Mouse (Mus musculus) gastrocnemius, adult 18-20 months (tissue): ENCODE measurements at regions not wholly inside any gene's neighbourhood (a gene's known extent, or its start where the extent isn't known, plus 50 kb on each side); places are given as distances from the start of the nearest gene placed in this dataset.

ENCODE experiments used
- DNase-seq: peaks from one replicate; pipeline ENCODE4 v3.0.0; 2021; ENCODE audit warnings: low spot score

DNA sequence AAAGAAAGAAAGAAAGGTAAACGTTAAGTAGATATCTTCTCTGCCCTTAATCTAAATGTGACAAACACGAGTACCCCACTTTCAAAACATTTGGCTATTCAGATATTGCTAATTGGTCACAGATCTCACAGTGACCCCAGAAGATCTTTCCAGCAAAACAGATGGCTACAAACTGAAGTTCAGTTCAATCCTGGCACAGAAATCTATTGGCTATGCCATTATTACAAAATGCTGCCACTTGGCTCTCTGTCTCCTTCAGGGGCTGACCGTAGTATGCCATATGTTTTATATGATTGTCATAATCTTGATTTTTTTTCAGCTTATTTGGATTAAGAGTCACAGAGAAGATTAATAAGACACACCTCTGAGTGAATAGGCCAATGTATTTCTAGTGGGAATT is 873.2 kb downstream of the Slc22a22 start:
- no peak for DNase-seq

DNA sequence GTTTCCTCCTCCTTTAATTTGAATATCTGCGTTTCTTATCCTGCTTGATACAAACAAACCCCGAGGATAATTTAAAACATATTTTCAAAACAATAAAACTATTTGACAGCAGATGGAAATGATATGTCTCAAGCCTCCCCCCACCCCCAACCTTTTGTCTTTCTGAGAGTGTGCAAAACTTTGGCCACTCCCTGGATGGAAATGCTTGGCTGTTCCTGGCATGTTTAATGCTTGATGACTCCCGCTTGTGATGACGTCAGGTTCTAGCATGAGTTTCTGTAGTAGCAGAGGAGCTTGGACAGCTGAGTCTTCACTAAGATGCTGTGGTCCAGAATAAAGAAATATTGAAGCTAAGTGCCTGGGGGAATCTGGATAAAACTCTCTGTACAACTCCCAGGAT is 884.8 kb downstream of the Slc22a22 start:
- no peak for DNase-seq

DNA sequence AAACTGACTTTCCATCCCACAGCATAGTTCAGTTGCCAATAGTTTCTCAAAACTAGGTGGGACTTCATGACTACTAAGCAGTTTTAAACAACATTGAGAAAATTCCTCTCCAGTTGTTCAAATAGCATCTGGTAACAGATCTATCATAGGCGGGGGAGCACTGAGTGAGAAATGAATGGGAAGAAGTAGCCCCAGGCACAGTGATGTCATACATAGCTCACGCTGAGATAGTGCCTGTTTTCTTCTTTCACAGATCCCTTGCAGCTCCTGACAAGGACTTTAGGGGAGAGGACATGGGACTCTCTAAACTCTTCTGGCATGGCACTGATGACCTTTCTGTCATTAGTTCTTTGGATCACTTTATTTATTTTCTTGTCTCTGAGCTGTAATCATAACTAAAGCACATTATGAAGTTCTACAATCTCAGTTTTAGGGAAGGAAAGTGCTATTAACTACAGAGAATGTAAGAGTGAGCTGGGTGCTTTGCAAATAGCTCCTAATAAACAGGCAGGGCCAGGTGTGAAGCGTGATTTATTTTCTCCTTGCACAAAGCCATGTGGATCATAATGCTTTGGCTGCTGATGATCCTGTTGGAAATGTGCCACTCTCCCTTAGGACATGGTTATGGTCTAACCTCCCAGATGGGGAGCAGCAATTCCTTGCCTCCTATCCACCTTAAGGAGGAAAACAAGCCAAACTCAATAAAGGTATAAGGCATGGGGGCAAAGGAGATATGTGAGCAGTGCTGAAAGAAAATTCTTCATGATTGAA is 896.5 kb downstream of the Slc22a22 start:
- no peak for DNase-seq

DNA sequence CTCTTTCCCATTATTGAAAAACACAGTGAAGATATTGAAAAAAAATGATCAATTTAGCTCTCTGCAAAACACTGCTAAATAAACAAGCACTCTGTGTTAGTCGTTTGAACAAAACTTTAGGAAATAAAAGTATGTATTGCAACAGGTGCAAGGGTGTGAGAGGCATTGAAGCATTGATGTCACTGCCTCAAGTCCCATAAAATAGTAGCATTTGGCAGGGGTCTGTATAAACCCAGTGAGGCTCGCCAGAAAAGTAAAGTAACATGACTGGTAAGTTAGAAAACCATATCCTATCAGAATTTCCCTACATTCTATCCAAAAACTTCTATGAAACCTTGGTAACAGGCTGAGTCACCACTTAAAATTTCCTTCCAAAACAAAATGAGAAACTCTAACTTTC is 914.2 kb downstream of the Slc22a22 start:
- DNase-seq: no peak

DNA sequence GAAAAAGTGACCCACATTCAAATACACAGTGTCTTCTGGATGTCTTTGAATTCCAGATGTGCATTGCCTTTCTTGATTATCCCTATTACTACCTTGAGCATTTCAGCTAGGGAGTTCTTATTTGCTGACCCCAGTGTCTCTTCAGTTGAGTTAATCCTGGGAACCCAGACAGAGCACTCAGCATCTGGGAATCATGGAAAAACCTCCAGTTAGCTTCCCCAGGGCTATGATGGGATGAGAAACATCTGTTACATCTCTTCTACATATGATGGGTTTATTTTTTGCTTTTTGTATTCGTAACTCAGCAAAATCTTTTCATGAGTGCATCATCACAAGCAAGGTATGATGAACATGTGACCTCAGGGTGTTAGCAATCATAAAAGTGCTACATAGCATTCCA is 914.6 kb downstream of the Slc22a22 start:
- DNase-seq: peak; percentile 8

DNA sequence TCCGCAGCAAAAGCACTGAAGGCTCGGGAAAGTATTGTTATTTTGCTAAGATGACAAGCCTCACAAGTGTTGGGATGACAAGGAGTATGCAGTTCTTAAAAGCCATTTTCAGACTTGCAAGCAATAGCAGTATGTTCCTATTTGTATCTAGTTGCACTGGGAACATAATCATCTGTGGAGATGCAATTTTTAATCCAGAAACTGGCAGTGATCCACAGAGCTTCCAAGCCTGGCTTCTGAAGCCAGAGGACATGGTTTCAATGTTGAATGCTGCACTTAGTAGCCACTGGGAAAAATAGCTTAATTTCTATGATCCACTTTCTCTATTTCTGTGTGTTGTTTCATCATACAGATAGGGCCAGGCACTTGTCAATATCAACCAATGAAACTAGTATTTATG is 915.3 kb downstream of the Slc22a22 start:
- peak; percentile 31 for DNase-seq

DNA sequence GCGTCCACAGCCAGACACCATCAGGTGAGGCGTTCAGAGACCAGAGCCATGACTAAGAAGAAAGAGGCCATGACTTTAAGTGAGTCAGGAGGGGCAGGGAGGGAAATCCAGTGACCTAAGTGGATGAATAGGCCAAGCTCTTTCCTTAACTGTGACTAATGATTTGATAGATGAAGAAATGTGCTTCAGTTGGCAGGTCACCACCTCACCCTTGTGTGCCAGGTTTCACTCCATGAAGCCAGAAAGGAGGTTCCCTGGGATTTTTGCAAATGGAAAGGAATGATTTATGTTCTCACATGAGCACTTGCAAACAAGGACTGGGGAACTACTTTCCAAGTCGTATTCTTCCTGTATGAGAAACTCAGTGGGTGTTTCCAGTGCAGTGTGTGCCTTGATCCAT is 923.0 kb downstream of the Slc22a22 start:
- peak; percentile 59 for DNase-seq

DNA sequence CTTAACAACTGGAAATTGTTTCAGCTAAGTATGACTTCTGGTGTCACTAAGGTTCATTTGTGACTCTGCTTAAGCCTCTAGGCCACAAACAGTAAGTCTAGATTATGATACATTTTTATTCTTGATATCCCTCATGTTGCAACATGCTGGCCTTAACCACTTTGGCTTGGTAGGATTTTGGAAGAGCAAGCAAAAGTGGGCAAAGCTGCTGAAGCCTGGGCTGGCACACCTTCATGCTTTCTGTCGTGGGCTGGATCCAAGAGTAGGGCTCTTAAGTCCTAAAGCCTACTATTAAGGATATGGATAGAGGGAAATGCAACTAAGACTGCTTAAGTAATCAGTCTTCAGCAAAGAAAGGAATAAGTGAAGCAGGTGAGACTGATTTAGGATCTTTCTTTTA is 923.6 kb downstream of the Slc22a22 start:
- DNase-seq: no peak

DNA sequence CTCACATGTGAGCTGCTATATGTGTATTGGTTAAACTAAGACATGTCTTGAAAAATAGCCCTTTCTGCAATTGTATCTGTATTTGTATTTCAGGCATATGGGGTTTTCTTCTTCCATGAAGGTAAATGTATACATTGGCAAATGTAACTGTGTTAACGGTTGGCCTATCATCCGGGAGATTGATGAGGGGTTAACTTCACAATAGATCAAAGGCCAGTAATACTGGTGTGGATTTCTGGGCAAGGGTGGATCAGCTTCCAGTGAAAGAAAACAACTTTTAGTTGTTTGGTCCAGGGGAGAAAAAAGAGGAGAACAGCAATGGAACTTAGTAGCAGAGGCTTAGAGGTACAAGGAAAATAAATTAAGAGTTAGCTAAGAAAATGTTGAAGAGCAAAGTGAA is 945.9 kb downstream of the Slc22a22 start:
- no peak for DNase-seq

DNA sequence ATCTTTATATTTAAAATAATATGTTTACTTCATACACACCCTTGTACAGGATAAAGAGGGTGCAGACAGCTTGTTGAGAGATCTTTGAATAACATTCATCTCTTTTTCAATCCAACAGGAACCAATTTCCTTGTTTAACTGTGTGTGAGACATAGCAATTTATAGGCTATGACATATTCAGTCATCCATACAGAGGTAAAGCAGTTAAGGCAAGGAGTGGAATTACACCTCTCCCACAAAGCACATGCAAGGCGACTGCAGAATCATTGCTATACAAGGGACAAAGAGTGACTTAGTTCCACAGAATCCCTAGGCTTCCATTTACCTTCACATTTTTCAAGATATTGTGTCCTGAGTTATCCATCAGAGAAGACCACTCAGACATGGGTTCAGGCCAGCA is 959.0 kb downstream of the Slc22a22 start:
- DNase-seq: no peak

DNA sequence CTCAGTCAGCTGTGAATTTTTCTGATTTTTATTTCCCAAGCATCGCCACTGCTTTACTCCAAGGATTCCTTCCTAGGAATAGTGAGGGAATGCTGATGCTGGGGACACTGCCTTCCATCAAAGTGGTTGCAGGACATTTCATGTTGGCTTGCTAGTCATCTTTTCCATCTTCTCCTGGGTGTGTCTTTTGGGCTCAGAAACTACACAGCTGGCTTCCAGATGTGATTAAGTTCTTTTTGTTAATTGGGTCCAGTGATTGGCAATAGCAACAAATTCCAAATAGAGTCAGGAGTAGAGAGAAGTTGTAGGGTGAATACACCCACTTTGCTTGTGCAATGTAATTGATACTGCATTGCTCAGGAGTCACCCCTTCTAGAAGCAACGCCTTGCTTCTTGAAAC is 961.3 kb downstream of the Slc22a22 start:
- DNase-seq: peak; percentile 12

DNA sequence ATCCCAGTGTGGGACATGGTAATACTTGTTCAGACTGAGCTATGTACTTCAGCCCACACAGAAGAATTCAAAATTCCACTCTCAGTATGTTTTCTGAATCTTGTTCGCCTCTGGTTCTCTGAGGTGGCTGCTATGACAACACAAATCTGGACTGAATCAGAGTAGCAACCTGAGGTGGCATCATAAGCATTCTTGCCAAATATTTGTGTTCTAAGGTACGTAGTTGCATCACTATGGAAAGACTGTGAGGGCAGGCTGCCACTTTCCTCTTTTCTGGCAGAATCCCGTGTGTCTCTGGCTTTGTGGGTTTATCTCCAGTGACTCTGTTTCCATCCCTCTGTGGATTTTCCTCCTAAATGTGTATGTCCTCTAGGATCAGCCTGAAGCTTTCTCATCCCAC is 978.7 kb downstream of the Slc22a22 start:
- DNase-seq: no peak

DNA sequence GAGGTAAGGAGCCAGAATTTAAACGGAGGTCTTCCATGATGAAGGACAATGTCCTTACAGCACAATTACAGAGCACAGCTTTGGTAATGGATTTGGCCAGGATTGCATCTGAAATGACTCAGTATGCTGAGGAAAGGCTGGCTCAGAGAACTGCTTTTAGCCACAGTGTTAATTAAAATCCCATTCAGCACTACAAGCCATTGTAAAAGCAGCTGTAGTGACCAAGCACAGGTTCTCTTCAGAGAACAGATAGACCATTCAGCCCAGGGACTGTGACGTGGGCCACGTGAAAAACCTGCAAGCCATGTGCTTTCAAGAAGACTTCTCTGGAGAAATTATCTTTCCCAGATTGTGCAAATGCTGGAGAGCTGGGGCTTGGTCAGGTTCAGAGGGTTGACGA is 979.7 kb downstream of the Slc22a22 start:
- DNase-seq: no peak

DNA sequence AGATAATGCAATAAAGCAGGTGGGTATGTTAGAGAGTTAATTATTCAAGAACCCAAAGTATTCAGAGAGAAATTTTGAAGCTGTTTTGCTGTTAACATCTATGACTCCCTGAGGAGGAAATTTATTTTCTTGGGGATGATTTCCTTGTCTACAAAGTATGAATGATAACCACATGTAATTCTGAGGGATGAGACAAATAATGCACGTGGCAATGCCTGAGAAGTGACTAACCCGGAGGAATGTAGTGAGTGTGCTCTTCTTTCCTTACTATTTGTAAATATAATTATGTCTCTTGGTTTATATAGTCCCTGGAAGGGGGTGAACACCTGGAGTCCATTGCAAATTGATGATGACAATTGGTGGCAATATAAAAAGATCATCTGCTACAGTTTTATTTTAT is 981.1 kb downstream of the Slc22a22 start:
- DNase-seq: no peak

DNA sequence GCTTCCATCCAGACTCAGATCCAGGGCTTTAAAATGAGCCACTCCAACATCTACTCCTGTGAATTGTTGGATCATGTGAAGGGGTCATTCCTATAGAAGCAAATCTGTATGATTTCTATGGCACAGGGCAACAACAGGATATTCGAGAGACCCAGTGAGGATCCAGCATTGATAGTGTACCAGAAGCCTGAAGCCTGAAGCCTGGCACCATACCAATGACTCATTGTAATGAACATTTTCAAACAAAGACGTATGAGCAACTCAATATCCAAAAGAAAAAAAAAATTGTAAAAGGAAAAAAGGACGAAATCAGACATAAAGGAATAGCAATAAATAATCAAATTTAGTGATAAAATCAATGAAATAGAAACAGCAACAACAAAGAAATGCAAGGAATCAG is 991.5 kb downstream of the Slc22a22 start:
- no peak for DNase-seq

DNA sequence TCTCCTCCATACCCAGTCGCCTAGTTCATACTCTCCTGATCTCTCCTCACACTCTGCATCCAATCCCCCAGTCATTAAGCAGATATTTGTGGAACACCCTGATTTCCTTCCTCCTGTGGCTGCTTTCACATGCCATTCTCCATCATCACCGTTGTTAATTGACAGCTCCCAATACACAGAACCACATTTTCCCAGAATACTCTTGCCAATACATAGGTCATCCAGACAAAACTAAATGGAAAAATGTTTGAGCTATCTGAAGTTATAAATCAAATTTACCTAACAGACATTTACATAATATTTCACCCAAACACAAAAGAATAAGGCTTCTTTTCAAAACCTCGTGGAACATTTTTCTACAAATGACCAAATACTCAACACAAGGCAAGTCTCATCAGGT is 992.7 kb downstream of the Slc22a22 start:
- no peak for DNase-seq

DNA sequence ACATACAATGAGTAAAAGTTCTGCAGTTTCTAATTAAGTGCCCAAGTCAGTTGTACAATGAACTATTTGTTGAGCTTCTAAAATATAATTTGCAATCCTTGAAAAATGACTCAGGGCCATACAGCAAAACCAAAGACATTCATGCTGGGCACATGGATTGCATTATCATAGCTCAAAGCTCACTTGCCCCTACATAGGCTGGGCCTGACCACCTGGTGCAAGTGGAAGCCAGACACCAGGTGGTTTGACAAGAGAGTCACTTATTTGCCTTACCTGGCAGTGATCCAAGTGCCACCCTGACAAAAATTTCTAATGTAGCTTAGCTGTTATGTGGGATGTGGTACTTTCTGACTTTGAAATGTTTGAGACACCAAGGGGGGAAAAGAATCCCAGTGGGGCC is 997.7 kb downstream of the Slc22a22 start:
- DNase-seq: no peak

DNA sequence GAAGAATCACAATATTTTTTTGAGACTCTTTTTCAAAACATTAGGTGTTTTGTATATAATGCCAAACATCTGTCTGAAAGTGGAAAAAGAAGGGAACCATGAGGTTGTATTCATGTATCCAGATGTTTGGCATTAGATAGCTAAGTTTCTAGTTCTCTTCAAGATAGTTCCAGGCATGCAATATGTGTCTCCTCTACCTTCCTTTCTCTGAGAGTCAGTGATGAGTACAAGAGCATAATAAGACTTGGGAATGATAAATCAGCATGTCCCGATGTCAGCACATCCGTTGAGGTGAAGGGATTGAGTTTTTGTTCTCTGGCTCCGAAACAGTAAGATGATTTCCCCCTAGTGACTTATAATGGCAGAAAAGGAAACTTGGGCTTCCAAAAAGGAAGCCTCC is 998.4 kb downstream of the Slc22a22 start:
- peak; percentile 12 for DNase-seq

DNA sequence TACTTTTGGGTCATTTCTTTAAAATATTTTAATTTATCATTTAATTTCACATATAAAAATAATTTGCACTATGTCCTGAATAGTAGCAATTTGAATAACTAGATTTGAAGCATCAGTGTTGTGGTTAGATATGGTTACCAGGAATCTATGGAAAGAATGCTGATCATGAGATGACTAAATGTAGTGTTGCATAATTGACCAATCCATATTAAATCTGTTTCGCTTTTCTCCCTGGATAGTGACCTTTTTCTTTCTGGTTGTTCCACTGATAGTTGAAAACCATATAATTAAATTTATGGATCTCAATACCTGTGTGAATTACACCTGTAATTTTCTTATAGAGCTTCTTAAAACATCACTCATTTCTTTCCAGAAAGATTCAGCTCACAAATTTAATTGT is 1003.7 kb downstream of the Slc22a22 start:
- DNase-seq: no peak

DNA sequence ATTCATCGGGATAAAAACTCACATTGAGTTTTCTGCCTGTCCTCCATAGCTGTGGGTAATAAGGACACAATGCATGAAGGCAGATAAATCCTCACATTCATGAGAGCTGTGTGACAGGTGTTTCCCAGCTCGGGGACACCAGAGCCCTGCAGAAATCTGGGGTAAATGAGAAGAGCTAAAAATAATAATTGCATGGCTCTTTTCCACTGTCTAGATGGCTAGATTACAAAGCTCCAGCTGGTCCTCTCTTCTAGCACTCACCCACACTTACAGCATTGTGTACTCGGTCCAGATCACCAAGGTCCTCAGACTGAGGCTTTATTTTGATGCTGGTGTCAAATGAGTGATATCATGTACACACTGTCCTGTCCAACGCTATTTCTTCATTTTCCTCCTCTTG is 1025.5 kb downstream of the Slc22a22 start:
- peak; percentile 2 for DNase-seq

DNA sequence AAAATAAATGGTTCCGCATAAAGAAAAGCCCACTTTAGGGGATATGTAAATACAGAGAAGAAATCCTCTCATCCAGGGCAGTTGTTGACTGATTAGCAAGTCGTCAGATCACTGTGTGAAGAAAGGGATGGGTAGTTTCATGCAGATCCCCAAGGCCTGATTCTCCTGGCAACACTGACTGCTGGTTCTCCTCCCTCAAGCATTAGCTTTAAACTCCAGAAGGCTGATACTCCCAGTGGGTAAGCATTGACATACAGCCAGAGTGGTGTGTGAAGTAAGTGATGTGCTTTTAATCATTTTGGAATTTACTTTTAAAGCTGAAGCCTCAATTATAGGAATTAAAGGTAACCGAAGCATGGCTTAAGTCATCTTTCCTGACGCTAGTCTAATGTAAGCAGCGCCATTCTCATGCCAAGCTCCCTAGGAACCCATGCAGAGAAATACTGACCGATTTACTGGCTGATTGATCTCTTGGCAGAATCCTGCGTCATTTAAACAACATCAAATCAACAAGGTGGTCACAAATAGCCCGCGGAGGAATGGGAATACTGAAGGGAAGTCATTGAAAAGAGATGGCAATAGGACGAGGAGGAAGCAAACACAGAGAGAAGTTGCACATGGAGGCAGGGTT is 1029.3 kb downstream of the Slc22a22 start:
- DNase-seq: peak; percentile 62

DNA sequence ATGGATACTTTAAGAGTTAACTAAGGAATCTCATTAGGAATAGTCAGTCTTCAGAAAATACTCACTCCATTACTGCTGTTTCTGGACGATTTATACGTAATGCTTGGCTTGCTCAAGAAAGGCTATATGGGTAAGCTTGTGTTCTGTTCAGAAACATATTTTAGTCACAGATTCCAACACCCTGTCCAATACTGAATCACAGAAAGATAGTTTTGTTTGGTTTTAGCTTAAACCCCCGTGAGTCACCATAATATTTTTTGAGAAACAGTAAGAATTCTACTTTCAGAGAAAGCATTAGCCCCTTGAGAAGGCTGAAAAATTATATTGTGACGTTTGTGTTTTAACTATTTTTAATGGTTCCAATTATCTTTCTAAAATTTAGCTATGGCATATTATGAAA is 1037.3 kb downstream of the Slc22a22 start:
- no peak for DNase-seq

DNA sequence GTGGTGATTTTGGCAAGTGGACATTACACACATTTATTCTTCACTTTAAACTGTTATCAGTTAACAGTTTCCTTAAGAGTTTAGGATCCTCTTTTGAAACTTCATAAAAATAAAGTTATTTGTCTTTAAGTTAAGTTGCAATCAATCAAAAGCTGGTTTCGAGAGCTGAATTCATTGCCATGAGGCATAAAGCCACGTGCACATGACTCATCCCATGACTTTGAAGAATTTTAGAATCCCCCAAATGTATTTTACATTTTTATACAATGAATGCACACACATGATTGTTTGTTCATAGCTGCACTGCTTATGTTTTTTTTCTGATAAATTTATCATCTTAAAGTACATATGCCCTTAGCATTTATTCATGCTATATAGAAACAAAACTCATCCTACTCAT is 1039.1 kb downstream of the Slc22a22 start:
- DNase-seq: no peak

DNA sequence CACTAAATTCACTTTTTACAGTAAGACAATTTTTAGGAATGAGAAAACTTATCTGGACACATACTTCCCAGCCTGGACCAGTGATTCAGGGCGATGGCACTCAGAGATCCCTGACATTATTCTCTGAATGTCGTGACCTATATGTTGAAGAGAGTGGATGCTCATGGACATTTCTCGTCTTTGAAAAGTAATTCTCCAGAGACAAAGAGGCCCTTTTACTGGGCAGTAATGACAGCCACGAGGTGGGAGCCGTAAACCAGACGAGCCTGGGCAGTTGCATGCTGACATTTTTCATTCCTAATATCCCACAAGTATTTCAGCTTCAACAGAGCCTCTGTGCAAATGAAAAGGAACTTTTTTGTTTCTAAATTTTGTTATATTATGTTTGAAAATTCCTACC is 1041.3 kb downstream of the Slc22a22 start:
- DNase-seq: no peak
